Mouse (Mus musculus) kidney, postnatal 0 days (tissue): ENCODE results near the gene Trappc6b. TPM values are rescaled to one million over a fixed set of nuclear protein-coding genes. Genes with fewer than 3 reads are reported as not detected.
A peak's percentile ranks its signal among the peaks of the same experiment; 100 is the strongest.

Experiments
- ATAC-seq: fragments of 200-750 bp; cut with Nextera tagmentation; replicated peaks from 2 replicates; pipeline ENCODE4 v1.8.0; 2017; ENCODE audit warnings: low read depth, moderate number of reproducible peaks, moderate TSS enrichment, moderate library complexity; ENCODE audit not compliant: low FRiP score
- DNase-seq: peaks from one replicate; pipeline ENCODE4 v3.0.0-alpha.2; 2016; ENCODE audit warnings: low spot score
- H3K27ac ChIP-seq: fragments of 300-500 bp; sonication (generic); 2 replicates; pipeline ENCODE4 v1.5.1; 2014; ENCODE audit warnings: mild to moderate bottlenecking
- H3K27me3 ChIP-seq: fragments of 300-500 bp; sonication (generic); 2 replicates; pipeline ENCODE4 v1.6.1; 2014; ENCODE audit warnings: low read length, mixed read lengths; ENCODE audit not compliant: insufficient read depth
- H3K36me3 ChIP-seq: fragments of 300-500 bp; sonication (generic); 2 replicates; pipeline ENCODE4 v1.6.1; 2014; ENCODE audit warnings: low read length, mixed read lengths; ENCODE audit not compliant: insufficient read depth
- H3K4me1 ChIP-seq: fragments of 300-500 bp; sonication (generic); replicated peaks from 2 replicates; pipeline ENCODE4 v1.6.1; 2014; ENCODE audit warnings: antibody characterized with exemption, low read length, mixed read lengths; ENCODE audit not compliant: insufficient read depth
- H3K4me2 ChIP-seq: fragments of 300-500 bp; sonication (generic); 2 replicates; pipeline ENCODE4 v1.6.1; 2014; ENCODE audit warnings: mild to moderate bottlenecking, low read length, moderate library complexity, mixed read lengths
- H3K4me3 ChIP-seq: fragments of 300-500 bp; sonication (generic); replicated peaks from 2 replicates; pipeline ENCODE4 v1.5.1; 2014; ENCODE audit warnings: low read depth, low read length
- H3K9ac ChIP-seq: fragments of 300-500 bp; sonication (generic); 2 replicates; pipeline ENCODE4 v1.6.1; 2014; ENCODE audit warnings: low read depth, low read length
- H3K9me3 ChIP-seq: fragments of 300-500 bp; sonication (generic); replicated peaks from 2 replicates; pipeline ENCODE4 v1.6.1; 2016; ENCODE audit warnings: low read length, inconsistent platforms, mixed read lengths
- CTCF ChIP-seq: IDR thresholded peaks from 2 replicates; pipeline ENCODE4 v1.5.1; 2016; ENCODE audit warnings: antibody characterized with exemption, low read depth, mild to moderate bottlenecking, moderate library complexity
- WGBS: fragments of 180-500 bp; shearing (Covaris S2); extraction: QIAGEN DNeasy Blood & Tissue Kit; methylation state at CpG from one replicate; pipeline ENCODE4 v1.1.7; 2014; 5-methylcytosine and 5-hydroxymethylcytosine counted together
- polyA plus RNA-seq: library from polyadenylated mRNA; unstranded; fragments of >200 nt; fragmentation: Nextera tagmentation; extraction: Ambion mirVana; gene quantifications from 2 replicates; pipeline ENCODE4 v1.2.1, GENCODE M21; 2015

Gene Trappc6b
- 105 and 117 TPM in 2 replicates for polyA plus RNA-seq

DNA sequence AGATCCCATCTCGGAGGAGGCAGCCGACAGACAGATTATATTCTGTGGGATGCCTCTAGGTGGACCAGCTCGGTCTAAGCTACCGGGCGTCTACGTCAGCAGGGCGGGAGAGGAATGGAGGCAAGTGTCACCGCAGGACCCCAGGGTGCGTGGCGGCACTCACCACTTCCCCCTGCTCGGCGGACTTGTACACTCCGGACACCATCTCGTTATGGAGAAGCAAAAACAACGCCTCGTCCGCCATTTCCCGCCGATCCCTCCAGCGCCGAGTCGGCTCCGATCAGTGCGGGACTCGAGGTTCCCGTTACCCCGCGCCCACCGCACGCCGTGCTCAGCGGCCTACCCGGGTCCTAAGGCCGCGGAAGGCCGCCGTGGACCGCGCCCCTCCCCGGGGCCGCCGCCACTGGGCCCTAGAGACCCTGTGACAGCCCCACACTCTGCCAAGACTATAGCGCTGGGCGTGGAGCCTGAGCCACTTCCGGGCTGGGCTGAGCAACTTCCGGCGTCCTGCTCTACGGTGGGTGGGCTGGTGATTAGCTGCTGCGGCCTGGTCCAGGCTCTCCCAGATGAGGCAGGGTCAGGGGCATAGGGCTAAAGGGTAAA is at the start of gene Trappc6b:
TSS of gene Trappc6b (minus strand) at position 480 of the 603 bp plus-strand sequence.
- peak; percentile 24; the same call in 1 of the 2 replicates for TF ChIP-seq CTCF
- Histone ChIP-seq H3K4me2 (peak within 1 kb of the TSS; percentile 67), H3K9me3 (no peaks in the 10 kb centered on the region), H3K27ac (peak within 1 kb of the TSS; percentile 92), H3K4me3 (peak within 1 kb of the TSS; percentile 72), H3K27me3 (no peaks in the 10 kb centered on the region), H3K36me3 (0 out of 2 replicates have a peak, but pooled peaks cover 7% of the 10 kb centered on the region), H3K9ac (peak within 1 kb of the TSS; percentile 95), H3K4me1 (0 out of 2 replicates have a peak, but pooled peaks cover 6% of the 10 kb centered on the region)
- peak; percentile 88 for DNase-seq
- WGBS, result under 1% methylated on average over 49 of the region's 49 CpGs
- peak; percentile 97 for ATAC-seq

DNA sequence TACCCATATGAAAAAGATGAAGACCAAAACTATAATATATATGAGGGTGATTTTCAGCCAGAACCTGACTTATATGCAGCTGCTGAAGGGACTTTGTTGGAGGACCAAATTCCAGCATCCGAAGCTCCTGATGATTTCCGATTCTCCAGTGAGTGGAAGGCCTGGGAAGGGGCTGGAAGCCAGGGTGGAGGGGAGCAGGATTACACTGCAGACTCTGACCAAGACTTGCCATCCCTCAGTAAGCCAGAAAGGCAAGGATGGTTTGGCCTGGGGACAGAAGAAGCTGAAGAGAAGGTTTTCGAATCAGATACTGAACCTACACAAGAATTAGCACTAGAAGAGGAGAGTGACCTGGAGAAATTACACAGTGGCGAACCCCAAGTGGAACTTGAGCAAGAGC is 46.7 kb upstream of the Trappc6b start:
- TF ChIP-seq CTCF, result no peak
- Histone ChIP-seq H3K36me3 (no peaks in the 10 kb centered on the region), H3K27me3 (no peaks in the 10 kb centered on the region), H3K27ac (no peak overlapping the region), H3K4me2 (no peak overlapping the region), H3K9ac (no peak overlapping the region), H3K4me1 (no peaks in the 10 kb centered on the region), H3K9me3 (no peaks in the 10 kb centered on the region), H3K4me3 (no peak overlapping the region)
- 84% methylated on average over 4 of the region's 4 CpGs for WGBS
- DNase-seq (no peak), ATAC-seq (no peak)

DNA sequence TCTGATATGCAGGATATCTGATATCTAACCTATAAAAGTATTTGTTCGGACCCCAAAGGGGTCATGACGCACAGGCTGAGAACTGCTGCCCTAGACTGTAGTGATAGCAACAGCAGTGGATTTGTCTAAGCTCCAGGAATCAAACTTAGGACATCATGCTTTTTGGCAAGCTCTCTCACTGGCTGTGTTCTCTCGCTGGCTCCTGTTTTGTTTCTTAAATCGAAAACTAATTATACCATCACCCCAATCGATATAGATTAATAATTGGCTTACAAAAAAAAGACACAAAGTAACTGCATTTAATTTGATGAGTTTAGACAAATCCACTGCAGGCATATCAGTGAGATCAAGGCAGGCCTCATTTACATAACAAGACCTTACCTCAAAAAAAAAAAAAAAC is 45.2 kb upstream of the Trappc6b start:
- H3K9me3 ChIP-seq, result no peaks in the 10 kb centered on the region
- H3K4me1 ChIP-seq, result no peaks in the 10 kb centered on the region
- H3K27ac ChIP-seq, result no peak overlapping the region
- H3K4me3 ChIP-seq, result no peak overlapping the region
- H3K36me3 ChIP-seq, result no peaks in the 10 kb centered on the region
- 85% methylated on average over 5 of the region's 5 CpGs for WGBS
- no peak for TF ChIP-seq CTCF
- DNase-seq (no peak), ATAC-seq (no peak)
- no peaks in the 10 kb centered on the region for H3K27me3 ChIP-seq
- no peak overlapping the region for H3K4me2 ChIP-seq
- H3K9ac ChIP-seq, result no peak overlapping the region

DNA sequence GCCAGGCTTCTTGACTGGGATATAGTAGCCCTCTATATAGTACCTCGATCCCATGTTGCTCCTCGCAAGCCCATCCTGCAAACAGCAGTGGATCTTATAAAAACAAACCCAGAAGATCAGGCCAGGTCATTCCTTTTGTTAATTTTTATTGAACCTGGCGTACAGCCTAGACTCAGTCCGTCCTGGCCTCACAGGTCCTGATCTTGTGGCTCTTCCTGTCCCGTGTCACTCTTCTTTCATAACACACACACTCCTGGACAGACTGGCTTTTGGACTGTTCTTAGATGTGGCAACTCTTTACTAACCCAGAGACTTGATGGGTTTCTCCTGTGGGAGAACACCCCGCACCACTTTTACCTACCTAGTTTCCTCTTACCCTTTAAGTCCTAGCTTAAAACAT is 44.6 kb upstream of the Trappc6b start:
- Histone ChIP-seq H3K4me2 (no peak overlapping the region), H3K9me3 (no peaks in the 10 kb centered on the region), H3K9ac (no peak overlapping the region), H3K4me3 (no peak overlapping the region), H3K27ac (no peak overlapping the region), H3K4me1 (no peaks in the 10 kb centered on the region), H3K36me3 (no peaks in the 10 kb centered on the region), H3K27me3 (no peaks in the 10 kb centered on the region)
- WGBS, result 61% methylated on average over 6 of the region's 6 CpGs
- DNase-seq, result no peak
- no peak for TF ChIP-seq CTCF
- no peak for ATAC-seq

DNA sequence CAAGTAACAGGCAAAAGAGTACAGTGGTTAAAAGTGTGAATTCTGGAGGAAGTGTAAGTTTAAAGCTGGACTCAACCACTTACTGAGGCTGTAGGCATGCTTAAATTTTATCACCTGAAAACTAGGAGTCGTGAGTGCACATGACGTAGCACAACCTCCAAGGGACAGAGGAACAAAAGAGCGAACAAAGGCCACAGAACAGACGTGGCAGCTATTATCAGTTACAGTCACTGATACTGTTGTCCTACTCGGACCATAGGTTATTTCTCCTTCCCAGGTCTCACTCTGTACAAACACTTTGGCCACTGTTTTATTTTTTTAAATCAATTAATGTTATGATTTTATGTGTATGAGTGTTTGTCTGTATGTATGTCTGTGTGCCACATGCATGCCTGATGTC is 43.5 kb upstream of the Trappc6b start:
- TF ChIP-seq CTCF, result no peak
- no peaks in the 10 kb centered on the region for H3K27me3 ChIP-seq
- no peaks in the 10 kb centered on the region for H3K4me1 ChIP-seq
- no peak overlapping the region for H3K9ac ChIP-seq
- no peak overlapping the region for H3K27ac ChIP-seq
- H3K4me2 ChIP-seq, result no peak overlapping the region
- WGBS, result 69% methylated on average over 5 of the region's 5 CpGs
- H3K9me3 ChIP-seq, result no peaks in the 10 kb centered on the region
- no peaks in the 10 kb centered on the region for H3K36me3 ChIP-seq
- DNase-seq (no peak), ATAC-seq (no peak)
- no peak overlapping the region for H3K4me3 ChIP-seq

DNA sequence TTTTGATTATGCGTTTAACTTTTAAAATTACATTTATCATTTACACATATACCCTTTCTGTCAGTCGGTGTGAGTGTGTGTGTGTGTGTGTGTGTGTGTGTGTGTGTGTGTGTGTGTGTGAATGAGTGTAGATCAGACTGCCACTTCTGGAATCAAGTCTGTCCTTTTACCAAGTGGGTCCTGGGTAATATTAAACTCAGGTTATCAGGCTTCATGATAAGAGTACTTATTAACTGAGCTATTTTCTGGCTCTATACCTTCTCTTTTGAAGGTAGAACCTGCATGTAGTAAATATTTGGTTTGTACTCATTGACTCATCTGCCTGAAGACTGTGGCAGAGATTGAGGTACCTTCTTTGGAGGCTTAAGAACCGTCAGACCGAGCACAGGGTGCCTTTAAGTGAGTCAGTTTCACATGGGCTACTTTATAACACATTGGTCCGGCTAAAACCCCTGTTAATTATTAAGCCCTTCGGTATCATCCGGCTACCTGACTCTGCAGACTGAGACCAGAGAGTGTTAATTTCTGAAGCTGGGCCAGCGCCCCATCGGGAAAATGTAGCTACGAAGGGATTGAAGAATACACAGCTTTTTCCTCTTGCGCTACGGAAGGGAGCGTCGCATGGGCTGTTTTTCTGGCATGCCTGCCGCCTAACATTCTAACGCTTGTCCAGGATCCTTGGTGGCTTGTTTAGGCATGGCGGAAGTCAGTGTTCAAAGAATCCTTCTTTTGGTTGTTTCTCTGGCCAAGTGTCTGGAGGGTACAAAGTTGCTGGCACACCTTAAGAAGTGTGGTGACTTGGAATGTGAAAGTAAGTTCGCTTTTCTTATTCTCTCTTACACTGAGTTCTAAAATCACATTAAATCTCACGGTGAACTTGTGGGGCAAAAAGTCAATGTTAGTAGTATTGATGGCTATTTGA is 34.1 kb upstream of the Trappc6b start, which contains the start of gene Mia2:
TSS of gene Mia2 (plus strand) at position 696 of the 922 bp plus-strand sequence.
- no peaks in the 10 kb centered on the region for H3K4me1 ChIP-seq
- peak within 1 kb of the TSS; percentile 44; the same call in 1 of the 2 replicates for H3K9ac ChIP-seq
- H3K4me3 ChIP-seq, result peak within 1 kb of the TSS; percentile 30
- H3K27me3 ChIP-seq, result no peaks in the 10 kb centered on the region
- TF ChIP-seq CTCF, result no peak
- no peaks in the 10 kb centered on the region for H3K9me3 ChIP-seq
- H3K4me2 ChIP-seq, result peak within 1 kb of the TSS; percentile 38
- peak within 1 kb of the TSS; percentile 67; the same call in 1 of the 2 replicates for H3K27ac ChIP-seq
- no peaks in the 10 kb centered on the region for H3K36me3 ChIP-seq
- ATAC-seq (peak; percentile 90), DNase-seq (peak; percentile 58)
- 64% methylated on average over 19 of the region's 19 CpGs for WGBS
